Mouse (Mus musculus) hindbrain, embryonic 12.5 days (tissue): Measurements from ENCODE around the gene Mta2. TPM values are rescaled to one million over a fixed set of nuclear protein-coding genes. Genes with fewer than 3 reads are reported as not detected.
A peak's percentile ranks its signal among the peaks of the same experiment; 100 is the strongest.

ENCODE experiments used
- ATAC-seq: fragments of 200-750 bp; cut with Nextera tagmentation; 2 replicates; pipeline ENCODE4 v1.8.0; 2017; ENCODE audit warnings: moderate TSS enrichment; ENCODE audit not compliant: low FRiP score
- H3K27ac ChIP-seq: fragments of 300-500 bp; sonication (generic); 2 replicates; pipeline ENCODE4 v1.5.1; 2016; ENCODE audit warnings: mild to moderate bottlenecking
- H3K27me3 ChIP-seq: fragments of 300-500 bp; sonication (generic); 2 replicates; pipeline ENCODE4 v1.6.1; 2016; ENCODE audit warnings: mild to moderate bottlenecking
- H3K36me3 ChIP-seq: fragments of 300-500 bp; sonication (generic); 2 replicates; pipeline ENCODE4 v1.6.1; 2016; ENCODE audit warnings: mild to moderate bottlenecking
- H3K4me1 ChIP-seq: fragments of 300-500 bp; sonication (generic); 2 replicates; pipeline ENCODE4 v1.6.1; 2016
- H3K4me2 ChIP-seq: fragments of 300-500 bp; sonication (generic); replicated peaks from 2 replicates; pipeline ENCODE4 v1.6.1; 2016; ENCODE audit warnings: mild to moderate bottlenecking
- H3K4me3 ChIP-seq: fragments of 300-500 bp; sonication (generic); 2 replicates; pipeline ENCODE4 v1.5.1; 2016; ENCODE audit warnings: mild to moderate bottlenecking
- H3K9ac ChIP-seq: fragments of 300-500 bp; sonication (generic); 2 replicates; pipeline ENCODE4 v1.6.1; 2016; ENCODE audit warnings: mild to moderate bottlenecking, moderate library complexity
- H3K9me3 ChIP-seq: fragments of 300-500 bp; sonication (generic); replicated peaks from 2 replicates; pipeline ENCODE4 v1.6.1; 2016; ENCODE audit warnings: mild to moderate bottlenecking
- WGBS: fragments of 180-500 bp; shearing (Covaris S2); methylation state at CpG from one replicate; pipeline ENCODE4 v1.1.7; 2016; 5-methylcytosine and 5-hydroxymethylcytosine counted together
- polyA plus RNA-seq: library from polyadenylated mRNA; unstranded; fragments of >200 nt; fragmentation: Nextera tagmentation; extraction: Ambion mirVana; gene quantifications from 2 replicates; pipeline ENCODE4 v1.2.1, GENCODE M21; 2016

Gene Mta2
- polyA plus RNA-seq, 1 experiment from 2014 or later = 174 TPM

- H3K27me3 ChIP-seq = peaks cover 47% of the 10 kb centered on the region
- H3K9me3 ChIP-seq = no peaks in the 10 kb centered on the region
- H3K4me2 ChIP-seq = peak overlapping the region; percentile 92
- peak; percentile 67 for ATAC-seq
- H3K27ac ChIP-seq = peak overlapping the region; percentile 52; the same call in 1 of the 2 replicates
- under 1% methylated on average over 49 of the region's 53 CpGs for WGBS
- H3K9ac ChIP-seq = peak overlapping the region; percentile 71
- peaks cover 43% of the 10 kb centered on the region for H3K4me1 ChIP-seq
- H3K4me3 ChIP-seq = peak overlapping the region; percentile 49
- no peaks in the 10 kb centered on the region for H3K36me3 ChIP-seq
These were observed 48.1 kb downstream of the Mta2 start for GRCm38 (mm10) chr19:8989567-8990431.

GRCm38 (mm10) chr19:8990432-8991102, 48.9 kb downstream of the Mta2 start:
- Histone ChIP-seq H3K27me3 (peaks cover 47% of the 10 kb centered on the region), H3K9ac (peak overlapping the region; percentile 71; the same call in 1 of the 2 replicates), H3K27ac (no peak overlapping the region)

GRCm38 (mm10) chr19:8991245-8991870, 49.7 kb downstream of the Mta2 start:
- no peak overlapping the region for H3K9ac ChIP-seq
- no peak overlapping the region; the same call in 1 of the 2 replicates for H3K4me3 ChIP-seq
- peaks cover 36% of the 10 kb centered on the region for H3K4me1 ChIP-seq
- no peaks in the 10 kb centered on the region for H3K9me3 ChIP-seq
- H3K4me2 ChIP-seq = peak overlapping the region; percentile 92; the same call in 1 of the 2 replicates
- 74% methylated on average over 4 of the region's 4 CpGs for WGBS
- H3K27me3 ChIP-seq = peaks cover 47% of the 10 kb centered on the region
- no peaks in the 10 kb centered on the region for H3K36me3 ChIP-seq
- ATAC-seq = no peak
- H3K27ac ChIP-seq = no peak overlapping the region

More at GRCm38 (mm10) chr19:8990432-8991102, 48.9 kb downstream of the Mta2 start:
- no peaks in the 10 kb centered on the region for H3K9me3 ChIP-seq
- peaks cover 36% of the 10 kb centered on the region for H3K4me1 ChIP-seq
- peak; percentile 55; the same call in 1 of the 2 replicates for ATAC-seq
- no peaks in the 10 kb centered on the region for H3K36me3 ChIP-seq
- H3K4me3 ChIP-seq = peak overlapping the region; percentile 49
- 15% methylated on average over 15 of the region's 15 CpGs for WGBS
- peak overlapping the region; percentile 92 for H3K4me2 ChIP-seq

- H3K27me3 ChIP-seq = peaks cover 47% of the 10 kb centered on the region
- H3K9ac ChIP-seq = no peak overlapping the region
- no peak overlapping the region; the same call in 1 of the 2 replicates for H3K4me3 ChIP-seq
- no peaks in the 10 kb centered on the region for H3K9me3 ChIP-seq
- H3K27ac ChIP-seq = no peak overlapping the region
- no peaks in the 10 kb centered on the region for H3K36me3 ChIP-seq
- 83% methylated on average over 13 of the region's 13 CpGs for WGBS
- peak overlapping the region; percentile 11; the same call in 1 of the 2 replicates for H3K4me2 ChIP-seq
- peaks cover 36% of the 10 kb centered on the region for H3K4me1 ChIP-seq
- no peak for ATAC-seq
These were observed 50.4 kb downstream of the Mta2 start for GRCm38 (mm10) chr19:8991871-8992735.

GRCm38 (mm10) chr19:8992769-8993624, 51.3 kb downstream of the Mta2 start:
- Histone ChIP-seq H3K9me3 (no peaks in the 10 kb centered on the region), H3K4me1 (peaks cover 33% of the 10 kb centered on the region), H3K4me3 (no peak overlapping the region), H3K4me2 (0 out of 2 replicates have a peak overlapping the region, but pooled peaks have one; percentile 11), H3K9ac (no peak overlapping the region), H3K36me3 (no peaks in the 10 kb centered on the region), H3K27me3 (peaks cover 39% of the 10 kb centered on the region), H3K27ac (no peak overlapping the region)
- no peak for ATAC-seq
- 41% methylated on average over 12 of the region's 12 CpGs for WGBS

- Histone ChIP-seq H3K9me3 (no peaks in the 10 kb centered on the region), H3K27me3 (peaks cover 33% of the 10 kb centered on the region), H3K9ac (no peak overlapping the region), H3K36me3 (no peaks in the 10 kb centered on the region), H3K27ac (no peak overlapping the region), H3K4me3 (no peak overlapping the region), H3K4me2 (no peak overlapping the region), H3K4me1 (peaks cover 29% of the 10 kb centered on the region)
- WGBS = 66% methylated on average over 2 of the region's 2 CpGs
- no peak for ATAC-seq
These were observed 51.9 kb downstream of the Mta2 start for GRCm38 (mm10) chr19:8993625-8993912.

- Histone ChIP-seq H3K27ac (no peak overlapping the region), H3K4me2 (no peak overlapping the region), H3K9ac (no peak overlapping the region), H3K36me3 (no peaks in the 10 kb centered on the region), H3K27me3 (peaks cover 19% of the 10 kb centered on the region), H3K4me1 (peaks cover 15% of the 10 kb centered on the region), H3K4me3 (no peak overlapping the region), H3K9me3 (no peaks in the 10 kb centered on the region)
- ATAC-seq = no peak
- WGBS = 83% methylated on average over 10 of the region's 10 CpGs
These were observed 53.3 kb downstream of the Mta2 start for GRCm38 (mm10) chr19:8994813-8995607.

GRCm38 (mm10) chr19:8996601-8997000, 54.9 kb downstream of the Mta2 start:
- Histone ChIP-seq H3K4me1 (peaks cover 6% of the 10 kb centered on the region; the same call in 1 of the 2 replicates), H3K9me3 (no peaks in the 10 kb centered on the region), H3K27me3 (0 out of 2 replicates have a peak, but pooled peaks cover 3% of the 10 kb centered on the region), H3K4me2 (no peak overlapping the region), H3K36me3 (no peaks in the 10 kb centered on the region), H3K4me3 (no peak overlapping the region), H3K27ac (no peak overlapping the region), H3K9ac (no peak overlapping the region)
- WGBS = 94% methylated on average over 6 of the region's 6 CpGs
- no peak for ATAC-seq

GRCm38 (mm10) chr19:8997546-8997945, 55.9 kb downstream of the Mta2 start:
- H3K27ac ChIP-seq = no peak overlapping the region
- ATAC-seq = peak; percentile 43; the same call in 1 of the 2 replicates

GRCm38 (mm10) chr19:8998546-8998945, 56.9 kb downstream of the Mta2 start:
- no peaks in the 10 kb centered on the region for H3K9me3 ChIP-seq
- H3K4me1 ChIP-seq = no peaks in the 10 kb centered on the region
- no peaks in the 10 kb centered on the region; the same call in 1 of the 2 replicates for H3K36me3 ChIP-seq
- no peak overlapping the region for H3K9ac ChIP-seq
- ATAC-seq = no peak
- no peak overlapping the region for H3K27ac ChIP-seq
- no peak overlapping the region for H3K4me3 ChIP-seq
- no peak overlapping the region for H3K4me2 ChIP-seq
- 88% methylated on average over 6 of the region's 6 CpGs for WGBS
- H3K27me3 ChIP-seq = no peaks in the 10 kb centered on the region

More at GRCm38 (mm10) chr19:8997546-8997945, 55.9 kb downstream of the Mta2 start:
- Histone ChIP-seq H3K27me3 (no peaks in the 10 kb centered on the region), H3K4me2 (no peak overlapping the region), H3K9ac (no peak overlapping the region), H3K4me1 (peaks cover 2% of the 10 kb centered on the region; the same call in 1 of the 2 replicates), H3K36me3 (no peaks in the 10 kb centered on the region; the same call in 1 of the 2 replicates), H3K9me3 (no peaks in the 10 kb centered on the region), H3K4me3 (no peak overlapping the region)
- 72% methylated on average over 4 of the region's 4 CpGs for WGBS
